Mouse (Mus musculus) frontal cortex, postnatal 25 days (tissue): ENCODE results near the gene Fam107a.

Source experiments
- DNase-seq, 2 experiments: peaks; one replicate each; pipeline ENCODE4 v3.0.0; 2022; ENCODE audit warnings: low spot score in 2 of 2

The Fam107a gene

DNA sequence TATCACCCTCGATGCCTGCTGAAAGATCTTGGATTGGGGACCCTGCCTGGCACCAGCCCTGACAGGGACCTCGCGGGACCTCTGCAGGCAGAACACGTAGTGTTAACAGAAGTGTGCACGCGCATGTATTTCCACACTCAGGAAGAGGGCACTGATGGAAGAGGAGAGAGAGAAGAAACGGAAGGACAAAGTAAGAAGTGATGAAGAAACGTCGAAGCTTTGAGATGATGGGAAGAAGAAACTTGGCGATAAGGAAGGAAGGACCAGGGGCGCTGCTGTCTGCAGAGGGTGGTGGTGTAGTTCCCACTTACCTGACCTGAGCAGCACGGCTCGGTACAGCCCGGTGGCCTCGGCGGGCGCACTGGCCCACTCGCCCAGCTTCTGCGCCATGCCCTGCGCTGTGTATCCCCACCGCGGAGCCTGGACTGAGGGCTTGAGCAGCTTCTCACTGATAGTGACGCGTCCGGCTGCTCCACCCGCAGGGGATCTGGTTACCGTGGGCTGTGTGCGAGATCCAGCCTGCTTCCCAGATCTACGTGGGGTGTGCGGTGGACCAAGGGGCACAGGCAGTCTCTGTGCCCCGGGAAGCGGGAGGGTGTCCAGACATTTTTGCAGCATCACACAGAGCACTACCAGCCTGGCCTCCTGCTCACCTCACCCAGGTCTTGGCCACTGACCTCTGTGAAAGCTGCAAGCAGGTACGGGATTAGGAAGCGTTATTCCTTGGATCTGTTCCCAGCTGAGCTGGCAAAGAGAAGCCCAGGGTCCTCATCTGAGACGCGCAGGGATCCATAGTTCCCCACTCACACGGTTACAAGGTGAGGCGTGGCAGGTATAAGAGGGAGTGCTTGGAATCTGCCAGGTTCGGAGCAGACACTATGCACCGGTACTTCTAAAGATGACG is at the start of gene Fam107a:
Gene Fam107a (minus strand): TSS at position 830 of the 904 bp plus-strand sequence.
- no peak for DNase-seq

DNA sequence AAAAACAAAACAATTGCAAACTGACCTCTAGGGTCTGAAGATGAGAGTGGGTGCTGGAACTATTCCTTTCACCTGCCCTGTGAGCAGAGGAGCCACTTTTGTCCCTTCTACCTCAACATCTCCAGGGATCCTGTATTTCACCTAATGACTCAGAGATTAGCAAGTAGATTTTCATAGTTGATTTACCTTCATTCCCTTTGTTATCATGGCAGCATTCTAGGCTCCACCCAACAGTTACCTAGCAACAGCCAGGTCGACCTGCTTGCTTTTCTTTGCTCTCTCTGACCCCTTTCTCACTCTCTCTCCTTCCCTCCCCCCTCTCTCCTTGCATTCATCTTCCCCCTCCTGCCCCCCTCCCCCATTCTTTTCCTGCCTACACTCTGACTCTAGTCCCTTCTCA is 49.3 kb upstream of the Fam107a start:
- no peak for DNase-seq

DNA sequence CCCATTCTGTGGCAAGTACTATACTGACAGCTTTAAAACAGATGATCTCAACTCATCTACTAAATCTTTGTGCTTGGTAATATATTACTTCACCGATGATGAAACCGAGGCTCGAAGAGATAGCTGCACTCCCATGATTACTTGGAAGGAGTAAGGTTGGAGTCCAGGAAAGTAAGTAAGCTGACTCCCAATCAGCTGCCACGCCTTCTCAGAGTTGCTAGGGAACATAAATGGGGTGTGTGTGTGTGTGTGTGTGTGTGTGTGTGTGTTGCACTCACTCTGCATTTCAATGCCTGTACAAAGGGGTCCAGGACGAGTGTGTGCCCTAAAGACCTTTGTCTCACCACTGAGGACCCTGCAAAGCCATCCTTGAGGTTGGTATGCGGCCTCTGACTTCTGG is 48.0 kb upstream of the Fam107a start:
- no peak for DNase-seq

DNA sequence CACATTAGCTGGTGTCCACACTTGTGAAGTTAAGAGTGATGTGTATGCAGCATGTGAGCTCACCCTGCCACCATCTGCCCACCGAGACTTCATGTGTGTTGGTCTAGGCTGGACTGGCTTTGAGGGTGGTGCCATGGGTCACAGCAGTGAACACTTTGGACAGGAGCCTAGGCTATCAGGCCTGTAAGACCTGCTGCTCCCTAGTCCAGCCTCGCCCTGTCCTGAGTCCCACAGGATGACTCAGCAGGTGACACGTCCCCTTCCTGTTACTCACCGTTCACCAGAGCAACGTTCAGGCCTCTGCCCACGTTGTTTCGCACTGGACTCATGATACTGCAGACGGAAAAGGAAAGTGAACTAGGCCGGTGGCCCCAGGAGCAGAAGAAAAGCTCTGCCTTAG is 39.0 kb upstream of the Fam107a start:
- DNase-seq, result no peak

DNA sequence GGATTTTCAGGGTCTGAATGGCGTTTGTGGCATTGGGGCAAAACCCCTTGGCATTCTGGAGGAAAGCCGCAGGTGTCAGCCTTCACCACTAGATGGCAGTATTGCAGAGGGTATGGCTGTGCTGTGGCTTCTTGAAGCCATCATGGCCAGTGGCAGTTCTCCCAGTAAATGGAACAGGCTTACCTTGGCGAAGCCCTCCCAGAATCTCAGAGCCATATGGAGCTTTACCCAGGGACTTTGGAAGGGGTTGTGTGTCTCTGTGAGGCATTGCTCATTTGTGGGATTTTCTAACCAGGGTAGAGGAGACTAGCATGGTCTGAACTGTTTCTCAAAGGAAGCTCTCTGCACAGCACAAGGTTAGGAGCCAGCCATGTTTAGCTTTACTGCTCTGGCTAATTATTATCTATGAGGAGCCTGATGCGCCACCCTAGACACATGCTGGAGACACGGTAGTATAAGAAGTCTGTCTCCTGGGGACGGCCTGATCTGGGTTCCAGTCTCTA is 38.2 kb upstream of the Fam107a start:
- DNase-seq, result peak; percentile 47 to 72

DNA sequence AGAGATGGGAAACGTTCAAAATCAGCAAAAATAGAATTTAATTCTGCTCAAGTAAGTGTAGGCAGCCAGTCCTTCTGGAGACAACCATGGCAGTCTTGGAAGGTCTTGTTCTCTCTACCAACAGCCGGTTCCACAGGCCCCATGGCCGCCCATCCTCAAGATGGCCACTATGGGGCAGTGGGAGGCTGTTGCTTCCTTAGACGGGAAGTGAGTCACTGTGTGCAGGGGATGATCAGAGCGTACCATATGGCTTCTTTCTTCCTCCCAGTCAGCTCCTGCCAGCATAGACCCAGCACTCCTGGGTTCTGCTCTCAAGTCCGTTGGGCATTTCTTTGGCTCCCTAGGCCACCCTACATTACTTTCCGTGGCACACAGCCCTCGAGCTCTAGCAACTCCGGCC is 31.1 kb upstream of the Fam107a start:
- no peak for DNase-seq

DNA sequence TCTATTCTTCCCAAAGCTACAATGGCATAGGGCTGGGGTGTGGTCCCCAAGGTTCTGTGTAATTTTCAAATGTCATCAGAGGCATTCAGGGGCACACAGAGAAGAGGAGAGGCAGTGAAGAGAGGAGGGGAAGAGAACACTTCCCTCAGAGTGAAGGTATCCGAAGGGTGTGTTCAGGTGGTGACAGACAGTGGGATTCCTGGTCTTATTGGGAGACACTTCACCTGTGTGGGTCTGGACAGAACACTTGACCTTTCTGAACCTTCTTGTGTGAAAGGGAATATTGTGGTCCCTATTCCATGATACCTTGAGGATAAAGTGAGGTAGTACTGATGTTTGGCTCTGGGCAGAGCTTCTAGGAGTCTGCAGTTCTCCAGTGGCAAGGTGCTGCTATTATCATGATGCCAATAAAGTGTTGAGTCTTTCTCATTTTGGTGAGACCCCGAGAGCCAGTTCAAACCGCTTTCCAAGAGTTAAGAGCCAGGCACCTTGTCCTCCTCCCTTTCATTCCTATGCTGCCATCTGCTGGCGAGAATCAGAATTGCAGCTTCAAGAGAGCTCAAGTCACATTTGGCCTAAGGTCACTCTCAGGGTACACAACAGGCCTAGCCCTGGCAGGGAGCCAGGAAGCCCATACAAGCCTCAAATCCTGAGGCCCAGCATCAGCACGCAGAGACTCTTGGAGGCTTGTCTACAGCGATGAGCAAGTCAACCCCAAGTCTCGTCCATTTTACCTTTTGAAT is 28.6 kb upstream of the Fam107a start:
- DNase-seq, result peak; percentile 85 to 88

DNA sequence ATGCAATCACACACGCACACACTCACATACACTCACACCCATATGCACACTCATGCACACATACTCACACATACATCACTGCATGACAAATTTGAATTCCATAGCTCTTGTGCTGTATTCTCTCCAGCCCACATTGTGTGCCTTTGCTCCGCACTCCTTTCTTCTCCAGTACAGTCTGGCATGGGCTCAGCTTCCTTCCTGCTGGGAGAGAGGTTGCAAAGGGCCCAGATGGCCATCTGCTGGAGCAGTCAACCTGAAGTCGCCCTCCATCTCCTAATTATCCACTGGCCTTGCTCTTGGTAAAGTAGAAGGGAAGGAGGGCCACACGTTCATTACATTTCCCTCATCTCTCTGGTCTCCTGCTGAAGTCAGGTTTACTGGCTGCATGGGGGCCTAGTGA is 27.7 kb upstream of the Fam107a start:
- no peak for DNase-seq

DNA sequence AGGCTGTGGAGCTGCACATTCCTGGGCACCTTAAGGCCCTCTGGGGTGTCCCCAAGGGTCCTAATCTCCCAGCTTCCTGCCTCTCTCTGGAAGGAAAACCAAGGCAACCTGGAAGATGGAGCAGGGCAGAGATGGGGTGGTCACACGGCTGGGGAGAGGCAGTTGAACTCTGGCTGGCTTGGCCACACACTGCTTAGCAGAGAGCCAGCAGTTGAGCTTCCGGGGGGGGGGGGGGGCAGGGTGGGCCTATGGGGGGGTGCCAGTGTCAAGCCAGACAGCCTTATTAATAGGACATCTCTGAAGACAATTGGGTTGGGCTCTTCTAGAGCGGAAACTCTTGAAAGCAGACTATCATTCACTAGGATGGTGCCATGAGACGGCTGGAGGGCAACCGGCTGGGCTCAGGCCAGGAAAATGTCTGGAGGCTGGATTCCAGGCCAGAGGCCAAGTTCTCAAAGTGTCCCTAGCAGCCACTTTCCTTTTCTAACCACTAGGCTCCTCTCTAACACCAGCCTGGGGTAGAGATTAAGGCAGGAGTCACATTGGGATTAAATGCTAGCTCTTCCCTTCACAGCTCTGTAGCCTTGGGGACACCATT is 24.8 kb upstream of the Fam107a start:
- no peak for DNase-seq

DNA sequence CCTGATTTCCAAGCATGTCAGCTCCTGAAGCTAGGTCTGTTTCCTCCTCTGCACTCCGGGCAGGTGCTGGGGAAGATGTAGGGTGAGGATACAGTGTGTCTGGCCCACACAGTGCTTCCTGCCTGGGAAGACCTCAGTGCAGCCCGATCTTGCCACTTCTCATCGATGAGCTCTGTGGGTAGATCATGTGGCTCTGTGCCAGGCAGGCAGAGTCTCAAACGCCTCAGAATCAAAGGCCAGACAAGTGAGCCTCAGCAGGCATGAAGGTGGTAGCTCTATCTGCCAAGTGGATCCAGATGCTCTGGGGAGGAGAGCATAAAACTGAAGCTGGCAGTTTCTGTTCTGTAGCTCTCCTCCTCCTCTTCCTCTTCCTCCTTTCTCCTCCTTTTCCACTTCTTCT is 22.4 kb upstream of the Fam107a start:
- DNase-seq, result no peak

DNA sequence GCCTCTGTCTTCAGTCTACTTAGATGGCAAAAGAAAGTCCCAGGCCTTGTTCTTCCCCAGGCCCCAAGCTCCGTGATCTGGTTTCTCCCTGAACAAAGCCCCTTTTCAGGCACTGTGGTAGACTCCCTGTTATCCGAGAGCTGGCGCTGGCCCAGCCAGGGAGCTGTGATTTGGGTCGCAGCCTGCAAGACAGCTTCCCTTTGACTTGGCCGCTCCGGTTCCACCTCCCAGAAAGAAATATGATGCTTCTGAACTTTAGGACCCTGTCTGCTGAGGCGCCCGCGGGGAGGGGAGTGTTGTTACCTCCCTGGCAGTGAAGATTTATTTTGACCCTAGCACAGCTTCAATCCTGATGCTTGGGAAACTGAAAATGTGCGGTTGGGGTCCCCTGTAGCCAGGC is 18.1 kb upstream of the Fam107a start:
- DNase-seq, result no peak

DNA sequence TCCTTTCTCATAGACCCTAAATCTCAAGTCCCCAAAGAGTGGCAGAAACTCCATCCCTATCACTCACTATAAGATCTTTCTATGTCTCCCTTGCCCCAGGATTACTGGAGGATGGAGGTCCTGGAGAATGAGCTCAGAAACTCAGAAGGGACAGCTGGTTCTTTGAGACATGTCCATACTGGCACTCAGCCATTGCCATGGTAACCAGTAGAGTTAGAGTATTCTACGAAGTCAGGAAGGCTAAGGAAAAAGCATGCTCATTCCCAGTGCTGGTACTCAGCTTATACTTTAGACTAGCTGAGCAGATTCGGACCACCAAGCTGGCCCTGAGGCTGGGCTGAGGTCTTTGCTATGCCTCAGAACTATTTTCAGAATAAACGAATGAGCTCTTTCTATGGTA is 16.7 kb upstream of the Fam107a start:
- DNase-seq, result no peak

DNA sequence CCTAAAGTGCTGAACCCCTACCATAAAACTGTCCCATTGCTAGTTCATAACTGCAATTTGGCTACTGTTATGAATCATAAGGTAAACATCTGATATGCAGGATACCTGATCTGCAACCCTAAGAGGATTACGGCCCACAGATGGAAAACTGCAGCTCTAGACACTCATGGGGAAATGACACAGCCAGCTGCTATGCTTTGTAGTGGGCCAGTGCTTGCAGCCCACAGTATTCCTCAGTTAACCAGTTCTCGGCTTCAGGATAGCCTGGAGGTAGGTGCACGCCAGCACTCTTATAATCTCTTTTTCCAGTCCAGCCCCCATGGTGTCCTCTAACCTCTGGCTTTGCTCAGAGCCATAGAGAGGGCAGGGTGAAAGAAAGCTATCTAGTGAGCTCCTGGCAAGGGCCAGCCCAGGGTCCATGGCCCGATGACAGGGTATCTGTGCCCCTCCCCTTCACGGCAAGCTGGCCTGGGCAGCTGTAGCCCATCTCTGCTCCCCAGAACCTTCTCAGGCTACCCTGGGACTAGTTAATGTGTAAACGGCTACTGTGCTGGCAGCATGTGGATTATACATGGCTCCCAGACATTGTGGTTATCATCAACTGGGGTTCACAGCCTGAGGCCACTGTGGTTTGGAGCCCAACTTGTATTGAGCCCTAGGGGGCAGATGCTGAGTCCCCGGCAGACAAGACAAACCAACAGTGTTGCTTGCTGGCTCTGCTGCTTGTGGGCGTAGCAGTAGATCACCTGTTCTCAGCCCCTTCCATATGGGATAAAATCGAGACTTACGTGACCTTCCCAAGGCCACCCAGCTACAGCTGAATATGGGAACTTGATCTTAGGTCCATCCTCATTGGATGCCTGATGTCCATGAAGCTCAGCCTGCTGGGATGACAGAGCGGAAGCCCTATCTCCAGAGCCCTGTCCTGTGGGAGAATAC is 14.8 kb upstream of the Fam107a start:
- DNase-seq, result no peak

DNA sequence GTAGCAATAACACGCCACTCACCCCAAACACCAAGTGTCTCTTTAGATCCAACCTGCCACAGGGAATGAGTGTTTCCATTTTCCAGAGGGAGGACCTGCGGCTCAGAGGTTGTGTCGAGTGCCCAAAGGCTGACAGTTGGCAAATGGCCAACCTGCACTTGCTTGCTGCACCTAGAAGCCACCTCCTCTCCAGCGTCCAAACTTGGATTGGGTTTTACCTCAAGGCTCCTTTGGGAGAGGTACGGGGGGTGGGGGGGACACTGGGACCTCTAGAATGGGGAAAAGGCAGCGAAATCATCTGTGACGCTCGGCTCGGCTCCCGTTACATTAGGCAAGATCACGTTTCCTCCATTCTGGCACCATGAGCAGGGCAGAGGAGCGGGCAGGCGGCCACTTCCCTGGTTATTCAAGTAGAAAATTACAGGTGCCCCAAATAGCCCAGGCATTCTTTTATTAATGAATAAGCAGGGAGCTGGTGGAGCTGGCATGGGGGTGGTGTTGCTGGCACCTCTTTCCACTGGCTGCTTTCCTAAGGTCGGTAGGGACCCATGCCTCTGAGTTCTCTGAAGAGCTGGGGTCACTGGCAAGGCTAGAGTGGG is 13.6 kb upstream of the Fam107a start:
- DNase-seq, result no peak

DNA sequence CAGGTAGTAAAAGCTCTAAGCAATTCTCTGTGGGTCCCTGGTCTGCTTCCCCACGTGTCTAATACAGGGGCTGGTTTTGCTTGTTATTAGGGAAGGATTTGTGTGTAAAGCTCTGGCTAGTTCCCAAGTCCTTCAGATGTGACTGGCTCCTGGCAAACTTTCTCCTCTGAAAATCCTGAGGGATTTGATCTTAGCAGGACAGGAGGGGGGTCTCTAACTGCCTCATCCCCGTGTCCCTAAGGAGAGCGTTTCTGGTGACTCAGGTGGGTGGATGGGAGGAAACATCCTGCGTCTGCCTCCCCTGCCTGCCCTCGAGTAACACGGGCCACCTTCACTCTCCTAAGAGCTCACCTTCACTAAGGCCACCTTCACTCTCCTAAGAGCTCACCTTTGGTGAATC is 12.6 kb upstream of the Fam107a start:
- no peak for DNase-seq

DNA sequence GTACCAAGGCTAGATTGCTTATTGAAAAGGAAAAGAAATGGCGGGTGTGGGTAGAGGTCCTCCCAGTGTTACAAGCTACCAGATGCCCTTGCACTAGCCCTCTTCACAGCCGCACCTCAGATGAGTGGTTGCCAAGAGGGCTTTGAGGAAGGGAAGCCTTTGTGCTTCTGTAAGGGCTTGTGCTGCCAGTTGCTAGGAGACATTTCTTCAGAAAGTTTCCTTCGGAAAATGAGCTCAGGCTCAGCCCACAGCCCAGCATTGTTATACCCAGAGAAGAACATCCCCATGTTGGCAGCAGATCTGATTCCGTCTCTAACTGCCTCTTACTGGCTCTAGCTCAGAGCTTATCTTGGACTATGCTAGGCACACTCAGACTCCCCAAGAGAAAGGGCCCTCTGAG is 11.7 kb upstream of the Fam107a start:
- DNase-seq, result no peak

DNA sequence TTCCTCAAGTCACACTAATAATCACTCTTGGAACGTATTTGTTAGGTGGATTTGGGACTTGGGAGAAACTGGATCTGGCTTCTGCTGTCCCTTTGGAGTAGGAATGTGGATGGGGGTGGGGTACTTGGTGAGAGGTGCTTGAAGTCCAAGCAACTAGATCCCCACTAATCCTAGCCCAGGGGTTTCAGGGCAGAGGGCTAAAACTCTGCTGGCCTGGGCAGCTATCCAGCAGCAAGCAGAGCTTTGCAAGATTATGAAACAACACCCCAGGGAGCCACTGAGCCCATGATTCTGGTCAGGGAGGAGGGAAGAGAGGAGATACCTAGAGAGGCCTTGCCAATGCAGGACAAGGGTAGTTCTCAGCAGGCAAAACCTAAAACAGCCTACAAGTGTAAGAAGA is 9.5 kb upstream of the Fam107a start:
- DNase-seq, result no peak

DNA sequence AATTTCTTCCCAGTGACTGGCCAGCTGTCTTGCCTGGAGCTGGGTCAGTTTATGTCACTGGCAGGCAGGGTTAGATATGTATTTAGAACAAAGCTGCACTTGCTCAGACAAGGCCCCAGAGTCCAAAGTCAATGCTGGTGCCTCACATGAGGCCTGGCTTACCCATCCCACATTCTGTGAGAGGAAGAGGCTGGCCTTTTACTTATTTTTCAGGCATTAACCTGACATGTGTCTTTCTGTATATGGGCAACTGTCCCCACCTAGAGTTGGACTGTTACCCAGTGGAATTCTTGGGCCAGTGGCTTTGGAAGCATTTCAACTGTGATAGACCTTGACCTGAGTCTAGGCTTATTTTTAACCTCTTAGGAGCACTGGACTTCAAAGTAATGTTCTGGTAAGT is 9.1 kb upstream of the Fam107a start:
- DNase-seq, result no peak

DNA sequence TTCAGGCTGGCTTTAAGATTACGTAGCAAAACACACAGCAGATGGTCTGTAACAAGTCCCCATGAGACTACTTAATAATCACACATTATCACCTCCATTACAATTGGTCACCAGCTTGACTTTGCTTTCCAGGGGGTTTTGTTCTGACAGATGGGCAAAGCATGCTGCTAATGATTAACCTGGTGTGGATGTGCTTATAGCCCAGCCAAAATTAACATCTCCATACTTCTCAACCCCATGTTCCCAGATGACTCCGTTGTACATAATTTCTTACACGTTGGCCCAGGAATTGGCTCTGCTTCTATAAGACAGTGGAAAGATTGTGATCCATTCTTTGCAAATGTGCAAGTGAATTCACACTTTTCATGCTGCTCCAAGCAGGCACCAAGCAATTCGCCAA is 7.9 kb upstream of the Fam107a start:
- DNase-seq, result no peak

DNA sequence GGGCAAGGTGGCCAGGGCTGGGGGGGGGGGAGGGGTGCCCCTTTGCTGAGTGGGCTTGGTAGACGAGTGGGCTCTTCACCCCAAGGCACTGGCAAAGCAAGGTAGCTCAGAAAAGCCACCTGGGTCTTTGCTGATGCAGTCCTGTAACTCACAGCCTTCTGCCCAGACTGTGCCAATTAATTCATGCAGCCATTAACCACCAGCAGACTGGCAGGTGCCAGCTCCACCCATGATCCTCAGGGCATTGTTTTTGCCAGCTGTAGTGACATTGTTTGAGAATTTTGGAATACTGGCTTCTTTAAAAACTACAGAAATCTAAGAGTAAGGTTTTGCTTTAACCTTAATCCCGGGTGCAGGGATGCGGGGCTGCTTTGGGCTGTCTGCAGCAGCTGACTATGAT is 2.7 kb upstream of the Fam107a start:
- no peak for DNase-seq
